Mouse (Mus musculus) forebrain, embryonic 15.5 days (tissue): ENCODE measurements around the gene Lmo3. TPM values are rescaled to one million over a fixed set of nuclear protein-coding genes. Genes with fewer than 3 reads are reported as not detected.
A peak's percentile ranks its signal among the peaks of the same experiment; 100 is the strongest.

ENCODE experiments used
- ATAC-seq: fragments of 200-750 bp; cut with Nextera tagmentation; replicated peaks from 2 replicates; pipeline ENCODE4 v1.8.0; 2017; ENCODE audit warnings: mild to moderate bottlenecking, moderate TSS enrichment, moderate library complexity
- H3K27ac ChIP-seq: fragments of 300-500 bp; sonication (generic); replicated peaks from 2 replicates; pipeline ENCODE4 v1.5.1; 2015; ENCODE audit warnings: mild to moderate bottlenecking, inconsistent platforms
- H3K27me3 ChIP-seq: fragments of 300-500 bp; sonication (generic); 2 replicates; pipeline ENCODE4 v1.6.1; 2015; ENCODE audit warnings: inconsistent platforms
- H3K36me3 ChIP-seq: fragments of 300-500 bp; sonication (generic); 2 replicates; pipeline ENCODE4 v1.6.1; 2015; ENCODE audit warnings: mild to moderate bottlenecking, inconsistent platforms
- H3K4me1 ChIP-seq: fragments of 300-500 bp; sonication (generic); 2 replicates; pipeline ENCODE4 v1.6.1; 2015; ENCODE audit warnings: inconsistent platforms
- H3K4me2 ChIP-seq: fragments of 300-500 bp; sonication (generic); replicated peaks from 2 replicates; pipeline ENCODE4 v1.6.1; 2015; ENCODE audit warnings: mild to moderate bottlenecking, inconsistent platforms
- H3K4me3 ChIP-seq: fragments of 300-500 bp; sonication (generic); 2 replicates; pipeline ENCODE4 v1.5.1; 2015; ENCODE audit warnings: mild to moderate bottlenecking, inconsistent platforms
- H3K9ac ChIP-seq: fragments of 300-500 bp; sonication (generic); replicated peaks from 2 replicates; pipeline ENCODE4 v1.6.1; 2015; ENCODE audit warnings: mild to moderate bottlenecking, inconsistent platforms
- H3K9me3 ChIP-seq: fragments of 300-500 bp; sonication (generic); 2 replicates; pipeline ENCODE4 v1.6.1; 2016; ENCODE audit warnings: inconsistent platforms
- WGBS: fragments of 180-500 bp; shearing (Covaris S2); methylation state at CpG from one replicate; pipeline ENCODE4 v1.1.7; 2015; ENCODE audit warnings: mixed read lengths; 5-methylcytosine and 5-hydroxymethylcytosine counted together
- polyA plus RNA-seq: library from polyadenylated mRNA; unstranded; fragments of >200 nt; fragmentation: Nextera tagmentation; extraction: Ambion mirVana; gene quantifications from 2 replicates; pipeline ENCODE4 v1.2.1, GENCODE M21; 2015

Gene Lmo3
- 150 and 164 TPM in 2 replicates for polyA plus RNA-seq

DNA sequence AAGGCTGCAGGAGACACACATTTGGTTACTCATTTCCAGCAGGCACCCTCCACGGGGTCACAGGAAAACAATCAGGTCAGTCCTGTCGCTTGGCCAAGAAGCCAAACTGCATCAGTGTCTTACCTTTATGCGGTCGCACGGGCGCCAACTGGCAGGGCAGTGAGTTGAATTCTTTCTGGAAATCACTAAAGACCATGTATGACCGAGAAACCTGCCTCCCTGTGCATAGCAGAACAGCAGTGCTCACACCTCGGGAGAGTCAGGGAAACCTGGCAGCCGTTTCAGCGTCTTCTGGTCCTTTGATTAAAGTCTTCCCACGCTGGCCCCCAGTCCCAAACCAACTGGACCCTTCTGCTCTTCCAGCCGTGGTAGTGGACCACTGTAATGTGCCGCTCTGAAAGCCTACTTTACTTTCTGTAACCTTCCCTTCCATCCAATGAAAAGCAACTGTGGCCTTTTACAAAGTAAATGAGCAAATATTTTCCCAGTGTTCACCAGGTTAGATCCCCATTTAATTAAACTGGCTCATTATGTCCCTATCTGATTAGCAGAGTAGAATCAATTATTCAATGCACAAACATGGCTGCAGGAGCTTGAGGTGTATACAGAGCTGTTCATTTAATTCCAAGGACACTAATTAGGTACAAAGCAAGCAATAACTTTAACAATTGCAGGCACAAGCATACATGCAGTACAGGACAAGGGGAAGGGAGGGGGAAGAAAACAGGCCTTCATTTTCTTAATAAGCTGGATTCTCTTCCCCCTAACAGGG, at the start of gene Lmo3:
TSS of gene Lmo3 (minus strand) at position 235 of the 772 bp plus-strand sequence.
- H3K36me3 ChIP-seq: no peaks in the 10 kb centered on the region
- no peak within 1 kb of the TSS for H3K4me2 ChIP-seq
- H3K9ac ChIP-seq: no peak within 1 kb of the TSS
- WGBS: 23% methylated on average over 13 of the region's 13 CpGs
- H3K4me1 ChIP-seq: peaks cover 17% of the 10 kb centered on the region
- peaks cover 75% of the 10 kb centered on the region for H3K27me3 ChIP-seq
- no peak within 1 kb of the TSS for H3K4me3 ChIP-seq
- peak; percentile 51 for ATAC-seq
- no peaks in the 10 kb centered on the region for H3K9me3 ChIP-seq
- no peak within 1 kb of the TSS for H3K27ac ChIP-seq

DNA sequence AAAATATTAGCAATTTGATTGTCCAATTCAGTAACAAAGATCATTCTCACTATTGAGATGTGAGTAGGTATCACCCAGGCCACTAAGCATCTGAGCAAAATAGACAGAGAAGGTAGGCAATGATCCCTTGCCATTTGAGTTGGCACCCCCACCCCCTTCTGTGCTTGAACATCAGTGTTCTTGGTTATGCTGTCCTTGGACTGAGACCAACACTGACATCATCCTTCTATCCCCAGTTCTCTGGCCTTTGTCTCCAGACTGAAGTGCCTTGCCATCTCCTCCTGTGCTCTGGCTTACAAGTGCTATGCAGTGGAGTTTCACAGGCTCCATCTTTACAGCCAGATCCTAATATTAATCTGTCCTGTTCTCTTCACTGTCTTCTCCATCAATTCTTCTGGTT, 39.0 kb upstream of the Lmo3 start:
- H3K9ac ChIP-seq: no peak overlapping the region
- no peaks in the 10 kb centered on the region for H3K4me1 ChIP-seq
- H3K4me2 ChIP-seq: no peak overlapping the region
- H3K27ac ChIP-seq: no peak overlapping the region
- no peak for ATAC-seq
- no peaks in the 10 kb centered on the region for H3K9me3 ChIP-seq
- no peak overlapping the region for H3K4me3 ChIP-seq
- no peaks in the 10 kb centered on the region for H3K27me3 ChIP-seq
- H3K36me3 ChIP-seq: no peaks in the 10 kb centered on the region

DNA sequence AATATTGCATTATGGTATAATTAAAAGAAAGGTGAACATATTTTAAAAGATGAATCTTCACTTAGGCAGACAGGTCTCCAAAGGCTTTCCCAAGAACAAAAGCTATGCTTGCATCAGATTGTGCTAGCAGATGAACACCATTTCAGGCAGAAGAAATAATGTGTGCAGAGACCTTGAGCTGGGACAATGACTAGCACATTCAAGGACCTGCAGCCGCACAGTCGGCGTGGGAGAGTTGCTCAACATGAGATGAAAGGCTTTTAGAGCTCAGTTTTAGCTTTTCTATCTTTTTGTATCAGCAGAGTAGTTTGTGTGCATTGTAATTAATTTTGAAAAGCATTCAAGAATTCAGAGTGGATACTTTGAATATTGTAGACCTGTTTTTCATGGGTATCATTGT, 36.6 kb upstream of the Lmo3 start:
- WGBS: 83% methylated on average over 3 of the region's 3 CpGs
- no peaks in the 10 kb centered on the region for H3K9me3 ChIP-seq
- H3K4me1 ChIP-seq: no peaks in the 10 kb centered on the region
- H3K4me3 ChIP-seq: no peak overlapping the region
- H3K36me3 ChIP-seq: no peaks in the 10 kb centered on the region
- ATAC-seq: no peak
- H3K27ac ChIP-seq: no peak overlapping the region
- no peak overlapping the region for H3K9ac ChIP-seq
- no peaks in the 10 kb centered on the region for H3K27me3 ChIP-seq
- H3K4me2 ChIP-seq: no peak overlapping the region

DNA sequence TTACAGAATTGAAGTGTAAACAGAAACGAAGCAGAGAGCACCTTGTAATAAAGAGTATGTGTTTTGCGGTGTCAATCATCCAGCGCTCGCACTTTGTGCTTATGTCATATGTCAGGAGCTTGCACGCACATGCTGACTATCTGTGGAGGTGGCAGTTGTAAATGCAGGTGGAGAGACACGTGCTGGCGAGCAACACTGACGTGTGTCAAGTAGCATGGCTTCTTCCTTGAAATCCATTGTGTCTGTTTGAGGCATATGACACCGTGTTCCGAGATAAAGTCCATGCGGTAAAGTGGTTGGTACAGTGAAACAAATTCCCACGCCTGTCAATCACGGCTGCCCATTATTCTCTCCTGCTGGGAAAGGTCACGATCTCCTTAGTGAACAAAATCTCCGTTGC, 15.2 kb upstream of the Lmo3 start:
- Histone ChIP-seq H3K36me3 (no peaks in the 10 kb centered on the region), H3K4me2 (no peak overlapping the region), H3K27me3 (peaks cover 20% of the 10 kb centered on the region), H3K9me3 (no peaks in the 10 kb centered on the region), H3K9ac (no peak overlapping the region), H3K4me1 (no peaks in the 10 kb centered on the region), H3K27ac (no peak overlapping the region), H3K4me3 (no peak overlapping the region)
- ATAC-seq: no peak
- WGBS: 74% methylated on average over 15 of the region's 15 CpGs

DNA sequence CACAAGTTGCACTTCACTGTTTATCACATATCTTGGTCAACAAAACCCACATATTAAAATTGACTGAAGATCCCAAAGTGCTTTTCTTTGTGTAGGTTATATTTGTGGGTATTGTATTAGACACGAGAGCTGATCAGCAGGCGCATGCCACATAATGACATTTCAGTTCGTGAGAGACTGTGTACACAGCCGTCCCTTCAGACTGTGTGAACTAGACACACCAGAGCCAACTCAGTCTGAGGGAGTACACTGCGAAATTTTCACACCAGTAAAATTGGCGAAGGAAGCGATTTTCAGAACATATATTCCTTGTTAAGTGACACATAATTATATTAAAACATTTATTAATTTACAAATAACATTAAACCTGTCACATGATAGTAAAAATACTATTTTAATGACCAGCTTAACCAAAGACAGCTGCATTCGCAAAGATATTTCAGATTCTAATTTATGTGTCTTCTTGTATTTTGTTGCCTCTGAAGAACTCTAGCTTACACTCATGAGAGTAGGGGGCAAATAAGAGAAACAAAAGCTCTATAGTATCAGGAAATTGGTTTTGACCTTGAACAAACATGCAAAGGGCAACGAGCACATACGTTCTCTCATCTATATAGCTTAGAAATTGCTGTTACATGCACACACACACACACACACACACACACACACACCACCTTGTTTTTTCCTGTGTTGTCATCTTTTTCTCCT, 14.4 kb upstream of the Lmo3 start:
- H3K36me3 ChIP-seq: no peaks in the 10 kb centered on the region
- no peak overlapping the region for H3K9ac ChIP-seq
- H3K4me1 ChIP-seq: no peaks in the 10 kb centered on the region
- no peak overlapping the region for H3K4me2 ChIP-seq
- H3K27ac ChIP-seq: no peak overlapping the region
- H3K4me3 ChIP-seq: no peak overlapping the region
- 75% methylated on average over 10 of the region's 10 CpGs for WGBS
- ATAC-seq: no peak
- peaks cover 20% of the 10 kb centered on the region for H3K27me3 ChIP-seq
- no peaks in the 10 kb centered on the region for H3K9me3 ChIP-seq

DNA sequence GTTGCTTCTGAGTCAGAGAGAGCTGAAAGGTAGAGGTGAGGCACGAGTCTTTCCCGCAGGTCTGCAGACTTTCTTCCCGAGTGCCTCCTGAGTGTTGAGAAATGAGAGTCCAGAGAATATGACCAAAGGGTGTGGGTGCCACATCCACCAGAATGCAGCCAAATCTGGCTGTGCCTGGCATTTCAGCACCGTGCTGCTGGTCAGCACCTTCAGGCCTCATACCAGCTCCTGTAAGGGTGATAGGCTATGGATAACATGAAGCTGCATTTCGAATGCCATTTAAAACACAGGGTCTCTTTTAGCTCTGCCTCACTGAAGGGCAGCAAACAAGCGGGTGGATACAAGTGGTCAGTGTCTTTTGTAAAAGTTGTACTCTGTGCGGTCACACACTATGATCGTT, 1.5 kb upstream of the Lmo3 start:
- Histone ChIP-seq H3K4me3 (no peak overlapping the region), H3K36me3 (no peaks in the 10 kb centered on the region), H3K27ac (no peak overlapping the region), H3K9me3 (no peaks in the 10 kb centered on the region), H3K4me1 (peaks cover 17% of the 10 kb centered on the region), H3K9ac (no peak overlapping the region), H3K4me2 (no peak overlapping the region), H3K27me3 (peaks cover 75% of the 10 kb centered on the region)
- 62% methylated on average over 8 of the region's 8 CpGs for WGBS
- peak; percentile 30 for ATAC-seq

DNA sequence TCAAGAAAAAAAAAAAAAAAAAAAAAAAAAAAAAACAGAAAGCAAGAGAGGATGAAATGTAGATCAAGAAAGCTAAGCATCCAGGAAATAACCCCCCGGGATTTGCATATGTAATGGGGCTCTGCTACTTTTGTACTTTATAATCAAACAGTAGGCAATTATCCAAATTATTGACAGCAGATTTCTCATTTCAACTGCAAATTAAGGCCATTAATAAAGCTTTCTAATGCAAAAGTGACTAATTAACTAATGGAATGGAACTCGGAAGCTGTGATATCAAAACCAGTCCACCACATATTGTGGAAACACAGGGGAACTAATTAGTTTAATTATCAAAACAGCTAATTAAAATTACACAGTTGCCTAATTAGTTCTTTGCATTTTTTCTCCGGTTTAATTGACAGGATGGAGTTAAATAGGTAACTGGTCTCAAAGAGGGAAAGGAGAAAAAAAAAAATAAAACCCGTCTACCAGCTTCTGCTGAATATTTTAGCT, 785 bp upstream of the Lmo3 start:
- 10% methylated on average over 4 of the region's 4 CpGs for WGBS
- peaks cover 76% of the 10 kb centered on the region for H3K27me3 ChIP-seq
- ATAC-seq: peak; percentile 49
- H3K27ac ChIP-seq: no peak overlapping the region
- no peak overlapping the region for H3K4me2 ChIP-seq
- no peak overlapping the region for H3K4me3 ChIP-seq
- H3K9ac ChIP-seq: no peak overlapping the region
- no peaks in the 10 kb centered on the region for H3K36me3 ChIP-seq
- H3K9me3 ChIP-seq: no peaks in the 10 kb centered on the region
- H3K4me1 ChIP-seq: peaks cover 17% of the 10 kb centered on the region

DNA sequence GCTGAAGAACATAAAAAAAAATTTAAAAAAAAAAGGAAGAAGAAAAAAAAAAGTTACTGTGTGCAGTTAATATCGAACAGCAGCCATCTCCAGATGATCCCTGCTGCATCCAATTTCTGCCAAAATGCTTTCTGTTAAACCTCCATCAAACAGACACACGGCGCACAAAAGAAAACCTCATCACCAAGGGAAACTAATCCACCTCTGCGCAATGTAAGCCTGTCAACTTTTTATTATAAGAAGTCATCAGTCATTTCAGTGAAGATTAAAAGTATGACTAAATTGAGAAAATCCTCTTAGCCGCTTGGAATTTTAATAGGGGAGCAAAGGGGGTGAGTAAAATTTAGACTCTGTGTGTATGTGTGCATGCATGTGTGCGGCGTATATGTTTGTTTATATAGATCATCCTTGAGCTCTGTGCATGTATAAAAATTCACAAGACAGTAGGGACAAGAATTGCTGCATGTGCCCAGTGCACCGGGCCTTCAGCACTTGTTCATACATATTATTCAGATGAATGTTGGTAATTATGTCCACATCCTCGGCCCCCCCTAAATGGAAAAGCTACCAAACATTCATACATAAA, 1.2 kb downstream of the Lmo3 start:
- H3K9me3 ChIP-seq: no peaks in the 10 kb centered on the region
- peaks cover 17% of the 10 kb centered on the region for H3K4me1 ChIP-seq
- no peak overlapping the region for H3K27ac ChIP-seq
- ATAC-seq: no peak
- H3K36me3 ChIP-seq: no peaks in the 10 kb centered on the region
- H3K9ac ChIP-seq: no peak overlapping the region
- no peak overlapping the region for H3K4me2 ChIP-seq
- H3K27me3 ChIP-seq: peaks cover 71% of the 10 kb centered on the region
- 41% methylated on average over 9 of the region's 9 CpGs for WGBS
- H3K4me3 ChIP-seq: no peak overlapping the region

DNA sequence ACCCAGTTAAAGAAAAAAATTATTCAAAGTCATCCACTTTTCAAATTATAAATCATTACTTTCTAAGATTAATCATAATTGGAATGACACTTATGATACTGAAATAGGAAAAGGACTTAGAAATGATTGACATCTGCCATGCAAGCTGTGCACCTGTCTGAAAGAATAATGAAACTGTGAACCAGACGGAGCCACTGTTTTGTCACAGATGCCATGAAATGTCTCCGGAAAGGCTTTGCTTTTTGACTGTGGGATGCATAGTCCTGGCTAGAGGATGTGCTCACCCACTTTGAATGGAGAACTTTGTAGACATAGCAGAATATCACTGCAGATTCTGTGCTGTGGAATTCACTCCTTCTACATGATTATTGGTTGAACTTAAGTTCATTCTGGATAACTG, 18.4 kb downstream of the Lmo3 start:
- no peak for ATAC-seq
- 79% methylated on average over 2 of the region's 2 CpGs for WGBS
- no peaks in the 10 kb centered on the region for H3K9me3 ChIP-seq
- H3K36me3 ChIP-seq: no peaks in the 10 kb centered on the region
- H3K9ac ChIP-seq: no peak overlapping the region
- no peak overlapping the region for H3K4me2 ChIP-seq
- no peak overlapping the region for H3K27ac ChIP-seq
- H3K27me3 ChIP-seq: no peaks in the 10 kb centered on the region
- no peak overlapping the region for H3K4me3 ChIP-seq
- no peaks in the 10 kb centered on the region for H3K4me1 ChIP-seq

DNA sequence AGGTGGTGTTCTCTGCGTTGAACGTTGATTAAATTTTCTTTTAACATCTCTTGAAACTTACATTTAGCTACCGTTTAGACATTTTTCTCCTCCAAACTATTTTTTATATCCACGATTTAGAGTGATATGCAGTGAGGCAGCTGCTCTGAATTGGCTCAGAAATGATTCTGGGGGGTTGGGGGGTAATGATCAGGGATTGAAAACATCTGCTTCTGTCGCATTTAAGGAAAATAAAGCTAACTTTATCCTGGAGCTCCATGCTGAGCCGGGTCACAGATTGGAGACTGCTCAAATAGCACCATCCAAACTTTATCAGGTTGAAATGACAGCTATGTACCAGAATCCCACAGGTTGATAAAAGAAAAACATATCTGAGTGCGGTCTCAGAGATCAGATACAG, 29.6 kb downstream of the Lmo3 start:
- no peak overlapping the region for H3K4me3 ChIP-seq
- H3K4me2 ChIP-seq: no peak overlapping the region
- H3K4me1 ChIP-seq: no peaks in the 10 kb centered on the region
- H3K36me3 ChIP-seq: no peaks in the 10 kb centered on the region
- 83% methylated on average over 7 of the region's 7 CpGs for WGBS
- no peaks in the 10 kb centered on the region for H3K9me3 ChIP-seq
- no peak overlapping the region for H3K9ac ChIP-seq
- ATAC-seq: no peak
- no peaks in the 10 kb centered on the region for H3K27me3 ChIP-seq
- no peak overlapping the region for H3K27ac ChIP-seq

DNA sequence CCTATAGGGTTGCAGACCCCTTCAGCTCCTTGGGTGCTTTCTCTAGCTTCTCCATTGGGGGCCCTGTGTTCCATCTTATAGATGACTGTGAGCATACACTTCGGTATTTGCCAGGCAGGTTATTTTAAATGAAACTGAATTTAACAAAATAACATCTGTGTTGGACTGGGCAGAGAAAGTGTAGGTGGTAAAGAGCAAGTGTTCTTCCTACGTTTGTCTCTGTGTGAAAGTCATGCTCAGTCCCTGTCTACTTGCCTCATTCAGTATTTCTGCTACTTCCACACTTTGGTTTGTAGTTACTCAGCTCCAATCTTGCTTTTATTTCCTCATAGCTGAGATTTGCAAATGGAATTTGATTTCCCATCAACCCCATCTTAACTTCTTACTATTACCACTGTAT, 46.9 kb downstream of the Lmo3 start:
- Histone ChIP-seq H3K27me3 (no peaks in the 10 kb centered on the region), H3K4me3 (no peak overlapping the region), H3K4me2 (no peak overlapping the region), H3K4me1 (no peaks in the 10 kb centered on the region), H3K27ac (no peak overlapping the region), H3K9ac (no peak overlapping the region), H3K36me3 (no peaks in the 10 kb centered on the region), H3K9me3 (0 out of 2 replicates have a peak, but pooled peaks cover 2% of the 10 kb centered on the region)
- 77% methylated on average over 2 of the region's 2 CpGs for WGBS
- no peak for ATAC-seq

DNA sequence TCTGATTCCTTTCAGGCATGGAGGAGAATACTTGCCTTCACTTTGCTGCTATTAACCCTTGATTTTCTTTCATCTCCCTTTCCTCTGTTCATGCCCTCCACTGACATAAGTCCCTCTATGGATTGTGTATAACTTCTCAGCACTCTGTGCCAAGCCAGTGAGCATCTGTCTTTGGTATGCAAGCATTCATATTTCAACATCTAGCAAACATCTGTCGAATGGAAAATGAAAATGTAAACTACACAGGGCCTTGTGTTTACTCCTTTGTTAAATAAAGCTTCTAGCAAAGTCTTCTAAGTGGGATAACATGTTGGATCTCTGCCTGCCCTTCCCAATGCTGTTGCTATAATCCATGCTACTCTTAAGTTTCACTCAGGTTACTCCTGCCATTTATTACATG, 75.1 kb downstream of the Lmo3 start:
- Histone ChIP-seq H3K9ac (no peak overlapping the region), H3K27me3 (no peaks in the 10 kb centered on the region), H3K4me2 (no peak overlapping the region), H3K36me3 (no peaks in the 10 kb centered on the region), H3K9me3 (no peaks in the 10 kb centered on the region), H3K4me3 (no peak overlapping the region), H3K4me1 (no peaks in the 10 kb centered on the region), H3K27ac (no peak overlapping the region)
- no peak for ATAC-seq
- WGBS: 88% methylated on average over 1 of the region's 1 CpGs
